Mouse (Mus musculus) cerebellum, adult 9-11 months (tissue): ENCODE data around the gene Tcf7l2.

Experiments
- DNase-seq: peaks from one replicate; pipeline ENCODE4 v3.0.0; 2022

Gene Tcf7l2

DNA sequence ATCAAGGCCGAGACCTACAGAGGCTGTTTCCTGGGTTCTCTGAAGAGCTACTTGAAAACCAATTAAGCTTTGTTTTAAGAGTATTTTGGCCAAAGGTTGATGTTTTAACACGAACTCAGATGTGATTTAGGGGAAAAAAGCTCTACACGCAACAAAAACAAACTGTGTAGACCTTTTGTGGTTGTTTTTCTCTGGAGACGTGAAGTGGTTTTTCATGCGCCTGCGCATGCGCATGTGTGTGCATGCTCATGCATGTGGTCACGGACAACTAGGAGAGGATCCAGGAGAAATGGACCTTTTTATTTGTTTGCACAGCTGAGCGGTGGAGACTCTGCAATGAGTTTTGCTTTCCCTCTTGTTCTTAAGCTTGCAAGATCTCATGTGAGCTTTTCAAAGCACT, 17.4 kb downstream of the Tcf7l2 start:
- no peak for DNase-seq

- no peak for DNase-seq
These were observed 19.5 kb downstream of the Tcf7l2 start for GRCm38 (mm10) chr19:55761086-55761485.

GRCm38 (mm10) chr19:55762187-55762586, 20.6 kb downstream of the Tcf7l2 start:
- DNase-seq: no peak

- no peak for DNase-seq
These were observed 24.2 kb downstream of the Tcf7l2 start for GRCm38 (mm10) chr19:55765814-55766213.

- no peak for DNase-seq
These were observed 25.5 kb downstream of the Tcf7l2 start for GRCm38 (mm10) chr19:55767104-55767503.

DNA sequence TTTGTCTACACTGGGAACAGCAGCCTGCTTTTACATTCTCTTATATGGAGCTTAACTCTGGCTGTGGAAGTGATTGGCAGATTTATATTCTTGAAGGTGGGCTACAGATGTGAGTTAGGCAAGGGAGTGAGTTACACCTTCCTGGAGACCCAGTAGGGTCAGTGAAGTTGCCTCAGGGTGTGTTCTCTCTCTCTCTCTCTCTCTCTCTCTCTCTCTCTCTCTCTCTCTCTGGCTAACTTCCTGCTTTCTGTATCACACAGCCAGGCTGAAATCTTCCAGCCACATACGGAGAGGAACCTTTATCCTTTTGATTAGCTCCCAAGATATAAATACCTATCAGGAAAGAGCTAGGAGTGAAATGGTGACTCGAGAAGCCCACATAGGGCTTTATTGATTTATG, 26.0 kb downstream of the Tcf7l2 start:
- DNase-seq: no peak

- DNase-seq: no peak
These were observed 26.6 kb downstream of the Tcf7l2 start for GRCm38 (mm10) chr19:55768246-55768645.

DNA sequence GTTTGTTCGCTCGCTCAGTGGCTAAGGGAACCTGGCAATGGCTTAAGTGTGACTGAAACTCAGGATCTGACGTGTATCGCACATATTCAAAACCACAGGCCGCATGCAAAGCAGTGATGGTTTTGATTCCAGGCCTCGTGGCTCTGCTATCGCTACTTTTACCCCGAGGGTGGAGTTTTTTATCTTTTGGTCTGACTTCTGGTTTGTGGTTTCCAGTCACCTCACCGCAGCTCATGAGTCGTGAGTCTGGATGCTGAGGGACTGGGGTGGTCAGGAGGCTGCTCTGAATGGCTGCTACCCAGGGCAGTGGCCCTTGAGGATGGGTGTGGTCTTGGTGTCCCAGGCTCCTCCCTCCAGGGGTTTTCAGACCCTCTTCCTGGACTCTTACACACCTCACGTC, 27.3 kb downstream of the Tcf7l2 start:
- DNase-seq: no peak

DNA sequence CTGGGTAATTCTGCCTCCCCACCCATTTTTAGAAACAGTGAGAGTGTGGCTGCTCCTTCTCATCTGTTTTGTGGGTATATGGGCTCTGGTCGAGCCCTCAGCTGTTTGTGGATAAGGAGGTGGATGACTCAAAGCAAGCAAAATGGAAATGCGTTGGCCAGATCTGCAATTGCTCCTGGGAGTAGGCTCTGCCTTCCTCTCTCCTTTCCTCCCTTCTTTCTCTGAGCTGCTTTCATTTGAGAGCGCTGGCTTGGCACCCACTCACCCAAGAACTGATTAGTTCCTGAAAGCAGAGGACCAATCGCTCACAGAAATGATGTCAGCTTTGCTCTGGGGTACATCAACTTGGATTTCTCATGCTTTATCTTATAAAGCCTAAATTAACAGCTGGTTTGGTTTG, 32.7 kb downstream of the Tcf7l2 start:
- DNase-seq: no peak

GRCm38 (mm10) chr19:55774824-55775223, 33.2 kb downstream of the Tcf7l2 start:
- no peak for DNase-seq

GRCm38 (mm10) chr19:55779871-55780270, 38.3 kb downstream of the Tcf7l2 start:
- peak; percentile 14 for DNase-seq

DNA sequence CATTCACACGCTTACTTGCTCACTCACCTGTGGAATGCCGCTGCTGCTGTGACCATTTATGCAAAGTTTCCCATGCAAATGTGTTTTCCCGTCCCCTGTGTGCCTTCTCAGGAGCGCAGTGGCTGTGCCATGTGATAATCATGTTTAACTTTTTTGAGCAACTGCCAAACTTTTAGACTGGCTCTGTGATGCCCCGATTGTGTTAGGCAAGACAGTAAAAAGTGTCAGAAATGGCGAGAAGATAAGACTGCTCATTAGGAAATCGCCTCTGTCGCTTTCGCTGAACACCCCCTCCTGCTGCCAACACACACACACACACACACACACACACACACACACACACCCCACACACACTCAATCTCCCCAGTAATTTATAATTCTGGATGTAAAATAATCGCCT, 39.5 kb downstream of the Tcf7l2 start:
- DNase-seq: no peak

DNA sequence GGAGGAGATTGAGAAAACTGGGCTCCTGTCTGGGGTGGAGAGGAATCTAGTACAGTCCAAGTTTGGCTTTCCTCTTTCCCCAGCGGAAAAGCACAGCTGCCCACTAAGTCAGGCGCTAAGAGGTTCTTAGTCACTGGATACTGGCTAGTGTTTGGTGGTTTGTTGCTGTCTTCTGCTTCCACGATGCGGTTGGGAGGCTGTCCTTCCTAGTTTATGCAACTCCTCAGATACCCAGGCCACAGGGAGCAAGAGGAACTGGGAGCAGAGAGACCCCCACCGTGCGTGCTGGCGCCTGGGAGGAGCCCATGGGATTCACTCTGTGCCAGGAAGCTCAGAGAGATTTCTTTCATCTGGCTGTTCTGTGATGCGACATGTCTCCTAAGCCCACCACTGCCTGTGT, 40.1 kb downstream of the Tcf7l2 start:
- DNase-seq: no peak

DNA sequence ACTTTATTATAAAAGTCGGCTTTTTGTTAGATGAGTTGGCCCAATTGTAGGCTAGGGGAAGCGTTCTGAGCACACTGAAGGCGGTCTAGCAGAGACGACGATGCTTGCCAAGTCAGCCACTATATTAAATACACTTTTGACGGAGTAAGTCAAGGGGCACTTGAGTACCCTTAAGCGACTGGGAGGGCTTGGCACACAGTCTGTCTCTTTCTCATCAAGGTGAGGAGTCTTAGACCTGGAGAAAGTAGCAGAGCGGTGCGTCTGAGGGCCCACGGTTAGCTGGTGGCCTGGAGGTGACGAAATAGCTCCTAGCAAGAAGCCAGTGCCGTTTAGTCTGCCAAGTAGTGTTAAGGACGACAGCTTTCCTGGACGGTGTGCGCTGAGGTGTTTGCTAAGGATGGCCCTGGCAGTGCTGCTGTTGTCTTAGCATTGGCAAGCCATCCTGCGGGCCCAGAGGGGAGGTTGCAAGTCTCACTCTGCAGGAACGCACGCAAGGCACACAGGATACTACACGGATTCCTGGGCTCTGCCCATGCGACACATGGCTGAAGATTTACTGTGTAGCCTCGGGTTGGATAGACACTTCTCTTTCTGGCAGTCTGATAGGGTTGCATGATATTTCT, 43.3 kb downstream of the Tcf7l2 start:
- no peak for DNase-seq

GRCm38 (mm10) chr19:55787420-55787819, 45.8 kb downstream of the Tcf7l2 start:
- DNase-seq: no peak

DNA sequence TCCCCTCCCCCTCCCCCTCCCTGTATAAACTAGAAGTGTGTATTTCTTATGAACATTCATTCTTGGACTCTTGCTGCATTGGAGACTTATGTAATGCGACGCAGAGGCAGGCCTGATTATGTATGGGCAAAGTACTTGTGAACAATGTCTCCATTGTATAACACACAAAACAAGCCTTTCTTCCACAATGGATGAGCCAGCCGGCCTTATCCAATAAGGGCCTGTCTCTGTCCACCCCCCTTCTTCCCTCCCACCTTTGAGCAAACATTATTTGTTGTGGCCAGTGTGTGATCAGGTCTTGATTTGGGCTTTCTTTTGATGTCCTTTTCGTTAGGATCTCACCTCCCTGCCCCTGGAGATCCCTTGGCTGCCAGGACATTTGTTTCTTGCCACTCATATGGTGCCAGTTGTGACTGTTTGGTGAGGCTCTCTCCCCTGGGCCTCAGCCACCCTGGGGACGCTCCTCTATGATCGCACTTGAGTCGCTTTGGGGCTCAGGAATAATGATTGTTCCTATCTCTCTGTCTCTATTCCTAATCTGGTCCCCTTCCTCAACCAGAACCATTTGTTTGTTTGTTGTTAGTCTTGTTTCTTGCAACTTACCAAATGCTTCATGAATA, 46.8 kb downstream of the Tcf7l2 start:
- DNase-seq: peak; percentile 5

- no peak for DNase-seq
These were observed 47.3 kb downstream of the Tcf7l2 start for GRCm38 (mm10) chr19:55788905-55789295.

GRCm38 (mm10) chr19:55789838-55790237, 48.2 kb downstream of the Tcf7l2 start:
- no peak for DNase-seq

DNA sequence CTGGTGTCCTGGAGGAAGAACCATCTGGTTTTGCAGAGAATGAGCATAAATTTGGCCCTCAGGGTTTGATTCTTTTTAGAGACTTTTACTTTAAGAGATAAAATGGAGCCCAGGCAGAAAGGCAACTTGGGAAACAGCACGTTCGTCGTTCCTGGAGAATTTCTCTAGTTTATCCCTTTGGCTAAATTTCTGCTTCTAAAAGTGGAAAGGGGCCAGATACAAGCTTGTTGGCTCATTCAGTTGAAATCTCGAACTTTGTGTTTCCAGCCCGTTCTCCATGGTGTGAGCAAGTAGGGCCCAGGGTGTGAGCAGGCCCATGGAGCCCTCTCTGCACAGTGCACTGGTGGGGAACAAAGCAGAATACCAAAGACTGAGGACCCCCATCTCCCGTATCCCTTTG, 49.7 kb downstream of the Tcf7l2 start:
- DNase-seq: no peak

DNA sequence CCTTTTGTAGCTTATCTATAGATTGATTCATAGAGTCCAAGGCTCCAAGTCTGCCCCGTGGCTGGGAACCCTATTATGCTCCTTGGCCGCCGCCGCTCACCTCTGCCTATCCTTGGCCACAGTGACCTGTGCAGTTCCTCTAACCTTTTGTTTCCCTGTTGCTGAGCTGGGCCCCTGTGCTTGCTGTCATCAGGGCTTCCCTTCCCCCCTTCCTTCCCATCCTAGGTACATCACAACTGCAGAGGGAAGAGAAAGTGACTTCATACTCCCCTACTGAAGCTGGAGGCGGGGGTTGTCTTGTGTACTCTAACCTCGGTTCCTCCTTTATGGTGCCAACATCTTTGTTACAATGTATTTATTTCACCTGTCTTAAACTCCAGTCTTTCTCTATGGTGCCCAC, 50.3 kb downstream of the Tcf7l2 start:
- DNase-seq: no peak

DNA sequence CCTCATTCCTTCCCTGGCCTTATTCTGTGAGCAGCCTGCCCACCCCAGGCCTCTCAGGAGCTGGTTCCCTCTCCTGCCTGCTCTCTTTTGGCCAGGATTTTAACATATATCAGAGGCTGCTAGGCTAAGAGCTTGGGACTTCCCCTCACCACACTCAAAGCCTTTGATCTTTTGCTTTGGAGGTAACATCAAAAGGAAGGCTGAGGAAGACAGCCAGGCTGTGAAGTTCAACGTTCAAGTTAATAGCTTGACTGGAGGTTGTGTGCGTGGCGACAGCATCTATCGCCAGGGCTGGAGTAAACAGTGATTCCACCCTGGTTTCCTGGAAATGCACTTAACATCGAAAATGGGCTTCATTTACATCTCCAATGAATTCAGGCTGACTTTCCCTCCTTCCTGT, 51.0 kb downstream of the Tcf7l2 start:
- no peak for DNase-seq

- DNase-seq: no peak
These were observed 51.4 kb downstream of the Tcf7l2 start for GRCm38 (mm10) chr19:55793029-55793428.

DNA sequence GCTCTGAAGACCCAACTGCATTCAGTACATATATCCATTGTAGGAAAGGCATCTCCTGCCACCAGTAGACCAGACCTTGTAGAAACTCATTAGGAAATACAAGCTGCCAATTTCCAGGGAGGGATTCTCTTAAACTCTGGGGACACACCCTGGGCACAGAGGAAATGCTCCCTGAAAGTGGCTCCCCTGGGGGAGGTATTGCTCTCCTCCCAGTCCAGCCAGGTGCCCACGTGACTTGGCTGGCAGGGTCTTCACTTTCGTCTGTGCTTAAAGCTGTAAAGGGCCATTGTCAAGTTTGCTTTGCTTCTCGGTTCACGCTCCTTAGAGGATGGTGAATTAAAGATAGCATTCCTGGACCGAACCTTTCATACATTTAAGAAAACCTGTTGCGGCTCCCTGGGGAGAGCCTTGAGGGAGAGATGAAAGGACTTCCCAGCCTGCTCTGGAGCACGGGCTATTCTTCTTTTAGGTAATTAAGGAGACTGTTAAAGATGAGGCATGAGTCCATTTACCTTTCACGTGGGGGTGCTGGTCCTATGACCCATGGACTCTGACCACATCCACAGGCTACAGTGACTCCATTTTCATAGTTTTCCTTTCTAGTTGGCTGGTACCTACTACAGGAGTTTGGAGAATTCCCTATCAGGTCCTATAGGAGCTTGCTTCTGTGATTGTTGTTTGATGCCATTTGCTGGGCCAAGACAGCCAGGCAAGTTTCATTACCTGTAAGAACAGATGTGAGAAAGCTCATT, 52.8 kb downstream of the Tcf7l2 start:
- no peak for DNase-seq

DNA sequence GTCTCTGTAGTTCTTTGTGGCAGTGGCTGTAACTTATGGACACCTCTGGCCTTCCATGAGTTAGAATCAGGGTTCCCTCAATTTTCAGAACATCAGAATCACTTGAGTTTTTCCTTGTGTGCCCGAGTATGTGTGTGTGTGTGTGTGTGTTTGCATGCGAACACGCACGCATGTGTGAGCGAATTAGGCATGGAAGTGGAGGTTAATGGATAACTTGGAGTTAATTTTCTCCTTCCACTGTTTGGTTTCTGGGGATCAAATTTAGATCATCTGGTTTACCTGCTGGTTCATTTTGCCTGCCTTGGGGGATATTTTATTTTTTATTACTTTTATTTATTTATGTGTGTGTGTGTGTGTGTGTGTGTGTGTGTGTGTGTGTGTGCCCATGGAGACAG, 53.3 kb downstream of the Tcf7l2 start:
- DNase-seq: no peak
